In genomic region chr6:47043586-47043985, GRCm38 (mm10) we compare ENCODE assay signal across 18 mouse cellular contexts.
DNase-seq lines count a peak whose midpoint lies in the region; ATAC-seq and TF ChIP-seq lines count a peak whose summit lies in the region.
"Had no signal": no experiment of that assay in that cellular context is flagged by ENCODE, and none has a peak within 500 bp of the region (broad histone marks: within the 10 kb centered on the region; RNA-seq: fewer than 3 reads in every experiment).

No protein-coding gene starts in this region.

- no peak overlapping the region for H3K4me2 ChIP-seq in forebrain, postnatal 0 days (ENCODE audit: low read depth)
- no peak overlapping the region for H3K4me2 ChIP-seq in forebrain, embryonic 11.5 days (ENCODE audit: low read depth, low read length, severe bottlenecking)

- H3K9ac ChIP-seq in forebrain, postnatal 0 days, result no peak overlapping the region
- no peak overlapping the region for H3K9ac ChIP-seq in forebrain, embryonic 11.5 days (ENCODE audit: low read length)
- H3K9ac ChIP-seq: embryonic facial prominence, embryonic 12.5 days; forebrain, embryonic 13.5 days; forebrain, embryonic 15.5 days had no signal

- no peaks in the 10 kb centered on the region for H3K36me3 ChIP-seq in forebrain, postnatal 0 days (ENCODE audit: insufficient read depth)
- H3K36me3 ChIP-seq in forebrain, embryonic 11.5 days (ENCODE audit: control insufficient read depth, insufficient read depth, low read length), result no peaks in the 10 kb centered on the region
- H3K36me3 ChIP-seq: embryonic facial prominence, embryonic 10.5 days; embryonic facial prominence, embryonic 12.5 days; forebrain, embryonic 15.5 days had no signal

- no peak for ATAC-seq in forebrain, postnatal 0 days
- no peak for ATAC-seq in forebrain, embryonic 11.5 days (replicated peaks; ENCODE audit: low FRiP score)

- H3K9me3 ChIP-seq in forebrain, postnatal 0 days (ENCODE audit: low read length), result no peaks in the 10 kb centered on the region
- no peaks in the 10 kb centered on the region for H3K9me3 ChIP-seq in forebrain, embryonic 11.5 days (ENCODE audit: control insufficient read depth, low read length)
- H3K9me3 ChIP-seq: embryonic facial prominence, embryonic 10.5 days; embryonic facial prominence, embryonic 12.5 days; forebrain, embryonic 13.5 days; forebrain, embryonic 15.5 days had no signal

- 63% methylated on average over 1 of the region's 1 CpGs for WGBS in forebrain, postnatal 0 days
- WGBS in forebrain, embryonic 11.5 days, result 94% methylated on average over 1 of the region's 1 CpGs

- no peaks in the 10 kb centered on the region for H3K27me3 ChIP-seq in forebrain, postnatal 0 days (ENCODE audit: insufficient read depth, low read length)
- no peaks in the 10 kb centered on the region for H3K27me3 ChIP-seq in forebrain, embryonic 11.5 days (ENCODE audit: control insufficient read depth, insufficient read depth, low read length)
- H3K27me3 ChIP-seq: forebrain, embryonic 13.5 days; forebrain, embryonic 15.5 days had no signal

- no peaks in the 10 kb centered on the region for H3K4me1 ChIP-seq in forebrain, postnatal 0 days (ENCODE audit: insufficient read depth)
- no peaks in the 10 kb centered on the region for H3K4me1 ChIP-seq in forebrain, embryonic 11.5 days (replicated peaks; ENCODE audit: control insufficient read depth, insufficient read depth, low read length)
- H3K4me1 ChIP-seq: embryonic facial prominence, embryonic 12.5 days had no signal

- no peak overlapping the region for H3K27ac ChIP-seq in forebrain, postnatal 0 days (ENCODE audit: low read depth, low read length)
- H3K27ac ChIP-seq in forebrain, embryonic 11.5 days (ENCODE audit: low read depth, low read length), result no peak overlapping the region
- H3K27ac ChIP-seq in layer of hippocampus, adult 2 months, result 0 out of 2 replicates have a peak overlapping the region, but pooled peaks have one; percentile 23
- H3K27ac ChIP-seq: embryonic facial prominence, embryonic 10.5 days; embryonic facial prominence, embryonic 12.5 days; forebrain, embryonic 13.5 days; forebrain, embryonic 15.5 days had no signal

- DNase-seq in forebrain, postnatal 0 days, result peak; percentile 16
- DNase-seq in forebrain, embryonic 11.5 days (ENCODE audit: low spot score), result no peak
- DNase-seq in layer of hippocampus, adult 2 months (ENCODE audit: low spot score in 2 of 2), result peak in 1 of 2 experiments; percentile 7
- DNase-seq in layer of hippocampus, postnatal 10 days (ENCODE audit: low spot score in 2 of 2), result no peak
- peak; percentile 36 for DNase-seq in telencephalon, adult 2 months (ENCODE audit: low read depth, low spot score)
- no peak for DNase-seq in ovary, postnatal 14 days (ENCODE audit: low spot score)
- DNase-seq: adrenal gland, adult 2 months; adrenal gland, postnatal 10 days; adrenal gland, postnatal 25 days; cerebellum, adult 11-12 months; cerebellum, adult 2 months; cerebellum, adult 9-10 months; cerebellum, postnatal 10 days; cerebellum, postnatal 25 days had no signal

- H3K4me3 ChIP-seq in forebrain, postnatal 0 days (ENCODE audit: low read depth, low read length), result no peak overlapping the region
- H3K4me3 ChIP-seq in forebrain, embryonic 11.5 days (ENCODE audit: low read depth, low read length), result no peak overlapping the region
- no peak overlapping the region for H3K4me3 ChIP-seq in layer of hippocampus, adult 2 months
- H3K4me3 ChIP-seq: forebrain, embryonic 13.5 days had no signal

- TF ChIP-seq CTCF in forebrain, postnatal 0 days (IDR thresholded peaks at IDR 0.05; ENCODE audit: low read depth), result no peak
- TF ChIP-seq CTCF in layer of hippocampus, adult 2 months (conservative IDR thresholded peaks at IDR 0.05), result no peak

Comparison
In these comparisons a context has a peak if more than half of its experiments do, and no peak if none do; other contexts are left out.
1. DNase-seq: peak in forebrain, postnatal 0 days (single experiment) and telencephalon, adult 2 months (single experiment); none in forebrain, embryonic 11.5 days (single experiment), layer of hippocampus, postnatal 10 days (0 of 2) and ovary, postnatal 14 days (single experiment).